Mouse (Mus musculus): ENCODE measurements around the gene Rbbp4.

Rbbp4 gene

DNA sequence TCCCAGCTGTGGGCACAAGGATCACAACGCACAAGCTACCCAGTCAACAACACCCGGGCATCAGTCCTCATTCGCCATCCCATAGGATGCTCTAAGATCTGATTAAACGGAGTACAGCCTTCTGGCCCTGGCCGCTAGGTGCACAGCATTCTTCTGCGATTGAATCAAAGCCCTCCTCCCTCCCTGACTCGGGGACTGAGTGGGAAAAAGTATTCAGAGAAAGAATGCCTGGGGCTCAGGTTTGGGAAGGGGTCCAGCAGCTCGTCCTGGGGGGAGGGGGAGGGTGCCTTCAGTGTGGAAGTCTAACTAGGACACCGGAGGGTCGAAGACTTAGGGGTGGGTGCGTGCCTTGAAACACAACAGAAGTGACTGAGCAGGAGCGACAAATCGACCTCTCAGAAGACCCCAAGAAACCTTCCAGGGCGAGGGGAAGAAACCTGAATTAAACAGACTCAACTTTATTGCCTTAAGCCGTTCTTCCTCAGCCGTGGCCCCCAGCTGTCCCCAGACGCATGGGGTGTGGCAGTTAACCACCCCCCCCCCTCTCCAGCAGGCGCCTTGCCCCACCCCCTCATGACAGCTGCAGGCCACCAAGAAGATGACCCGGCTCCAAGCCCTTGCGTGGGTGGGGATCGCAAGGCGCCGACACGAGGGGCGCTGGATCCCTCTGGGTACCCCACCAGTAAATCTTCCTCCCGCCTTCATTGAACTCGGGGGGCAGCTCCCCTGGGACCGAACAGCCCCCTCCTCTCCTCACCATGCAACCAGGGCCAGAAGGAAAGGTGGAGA lies 48.3 kb downstream of the Rbbp4 start:
- TF ChIP-seq GATA4 (IDR thresholded peaks at IDR 0.05; ENCODE audit: insufficient replicate concordance, low read length) = no peak

DNA sequence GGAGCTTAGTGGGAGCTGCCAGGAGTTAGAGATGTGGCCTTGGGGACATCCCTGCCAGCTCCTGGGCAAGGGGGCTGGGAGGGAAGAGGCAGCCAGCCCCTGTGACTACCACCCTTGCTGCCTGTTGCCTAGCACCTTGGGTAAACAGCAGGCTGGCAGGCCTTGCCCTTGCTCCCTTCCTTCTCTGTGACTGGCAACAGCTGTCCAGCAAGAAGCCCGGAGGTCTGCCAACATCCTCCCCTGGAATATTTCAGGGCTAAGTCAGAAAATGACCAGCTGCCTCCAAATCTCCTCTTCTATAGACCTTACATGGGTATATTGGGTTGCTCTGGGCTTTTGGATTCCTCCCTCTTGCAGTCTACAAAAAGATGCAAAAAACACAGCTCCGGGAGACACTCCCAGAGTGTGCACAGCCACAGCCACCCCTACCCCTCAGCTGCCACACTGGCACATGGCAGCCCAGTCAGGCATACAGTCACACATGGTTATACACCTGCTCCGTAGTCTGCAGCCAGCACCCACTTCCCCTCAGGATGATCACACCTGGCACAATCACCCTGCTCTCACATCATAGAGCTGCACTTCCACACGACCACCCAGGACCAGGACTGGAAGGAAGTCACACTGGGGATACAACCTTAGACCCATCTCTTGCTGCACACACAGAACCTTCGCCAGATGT lies 49.0 kb downstream of the Rbbp4 start:
- no peak for TF ChIP-seq GATA4 (IDR thresholded peaks at IDR 0.05; ENCODE audit: insufficient replicate concordance, low read length)

DNA sequence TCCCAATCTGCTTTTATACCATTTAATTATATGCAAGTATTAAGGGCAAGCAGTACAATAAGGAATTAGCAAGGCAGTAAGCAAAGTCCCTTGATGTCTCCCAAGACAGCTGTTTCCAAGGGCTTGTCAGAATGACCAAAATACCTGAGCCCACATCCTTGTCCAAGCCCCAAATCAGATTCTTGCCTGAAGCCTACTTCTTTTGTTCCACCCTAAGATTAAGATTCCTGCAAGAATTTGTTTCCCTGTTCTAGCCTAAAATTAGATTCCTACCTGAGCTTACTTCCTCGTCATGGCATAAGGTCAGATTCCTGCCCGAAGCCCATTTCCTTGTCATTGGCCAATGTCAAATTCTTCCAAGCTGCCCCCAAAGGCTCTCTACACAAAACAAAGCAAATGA lies 50.5 kb downstream of the Rbbp4 start:
- no peak for TF ChIP-seq GATA4 (IDR thresholded peaks at IDR 0.05; ENCODE audit: insufficient replicate concordance, low read length)

DNA sequence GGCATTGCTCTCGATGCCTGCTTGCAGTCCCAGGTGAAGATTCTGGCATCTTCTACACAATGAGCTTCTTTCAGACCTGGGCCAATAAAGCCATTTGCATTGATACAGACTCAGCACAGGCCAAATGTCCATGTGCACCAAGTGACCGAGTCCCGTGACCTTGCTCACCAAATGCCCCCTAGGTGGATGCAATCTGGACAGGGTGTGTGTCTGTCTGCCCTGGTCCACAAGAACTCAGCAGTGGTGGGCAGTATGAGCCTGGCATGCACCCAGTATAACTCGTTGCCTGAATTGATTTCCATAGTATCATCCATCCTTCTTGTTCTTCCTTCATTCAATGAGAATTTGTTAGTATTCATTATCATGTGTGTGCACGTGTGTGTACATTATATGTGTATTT lies 51.9 kb downstream of the Rbbp4 start:
- TF ChIP-seq GATA4 (IDR thresholded peaks at IDR 0.05; ENCODE audit: insufficient replicate concordance, low read length) = no peak

DNA sequence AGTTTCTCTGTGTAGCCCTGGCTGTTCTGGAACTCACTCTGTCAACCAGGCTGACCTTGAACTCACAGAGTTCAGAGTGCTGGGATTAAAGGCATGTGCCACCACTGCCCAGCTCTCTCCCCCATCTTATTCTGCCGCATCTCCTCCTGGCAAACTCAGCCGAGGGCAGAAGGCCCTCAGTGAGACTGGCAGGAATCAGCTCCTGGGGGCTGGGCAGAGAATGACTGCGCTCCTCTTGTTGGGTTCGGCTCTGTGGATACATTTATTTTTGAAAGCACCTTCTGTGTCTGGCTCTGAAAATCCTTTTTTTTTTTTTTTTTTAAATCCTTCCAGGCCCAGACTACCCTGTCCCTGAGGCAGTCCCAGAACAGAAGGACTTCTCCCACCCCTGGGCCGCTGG lies 52.4 kb downstream of the Rbbp4 start:
- TF ChIP-seq GATA4 (IDR thresholded peaks at IDR 0.05; ENCODE audit: insufficient replicate concordance, low read length) = no peak

DNA sequence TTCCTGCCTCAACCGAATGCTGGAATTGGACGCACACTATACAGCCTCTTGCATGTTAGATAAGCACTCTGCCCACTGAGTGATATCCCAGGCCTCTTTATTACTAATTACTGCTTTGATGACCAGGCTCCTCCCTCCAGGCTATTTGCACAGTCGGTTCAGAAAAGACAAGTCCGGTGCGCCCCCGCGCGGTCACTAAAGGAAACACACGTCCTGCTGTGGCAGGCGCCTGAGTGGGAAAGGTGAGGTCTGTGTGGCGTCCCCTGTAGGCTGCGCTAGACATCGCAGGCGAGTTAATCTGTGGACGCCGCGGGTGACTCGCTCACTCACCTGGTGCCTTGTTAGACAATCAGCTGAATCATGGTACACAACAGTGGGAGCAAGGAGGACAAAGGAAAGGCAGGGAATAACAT lies 58.7 kb downstream of the Rbbp4 start:
- no peak for TF ChIP-seq GATA4 (IDR thresholded peaks at IDR 0.05; ENCODE audit: insufficient replicate concordance, low read length)

DNA sequence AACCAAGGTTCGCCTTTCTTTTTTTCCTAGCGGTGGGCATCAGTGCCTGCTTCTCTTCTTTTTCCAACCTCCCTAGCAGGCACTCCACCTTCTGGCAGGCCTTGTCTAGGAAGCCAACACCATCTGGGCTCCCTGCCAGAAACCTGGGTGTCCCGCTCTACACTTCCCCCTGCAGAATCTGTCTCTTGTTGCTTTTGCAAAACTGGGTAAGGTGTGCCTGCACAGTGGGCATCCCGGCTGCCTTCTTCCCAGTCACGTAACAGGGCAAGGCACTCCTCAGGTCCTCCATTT lies 62.5 kb downstream of the Rbbp4 start:
- no peak for TF ChIP-seq GATA4 (IDR thresholded peaks at IDR 0.05; ENCODE audit: insufficient replicate concordance, low read length)

DNA sequence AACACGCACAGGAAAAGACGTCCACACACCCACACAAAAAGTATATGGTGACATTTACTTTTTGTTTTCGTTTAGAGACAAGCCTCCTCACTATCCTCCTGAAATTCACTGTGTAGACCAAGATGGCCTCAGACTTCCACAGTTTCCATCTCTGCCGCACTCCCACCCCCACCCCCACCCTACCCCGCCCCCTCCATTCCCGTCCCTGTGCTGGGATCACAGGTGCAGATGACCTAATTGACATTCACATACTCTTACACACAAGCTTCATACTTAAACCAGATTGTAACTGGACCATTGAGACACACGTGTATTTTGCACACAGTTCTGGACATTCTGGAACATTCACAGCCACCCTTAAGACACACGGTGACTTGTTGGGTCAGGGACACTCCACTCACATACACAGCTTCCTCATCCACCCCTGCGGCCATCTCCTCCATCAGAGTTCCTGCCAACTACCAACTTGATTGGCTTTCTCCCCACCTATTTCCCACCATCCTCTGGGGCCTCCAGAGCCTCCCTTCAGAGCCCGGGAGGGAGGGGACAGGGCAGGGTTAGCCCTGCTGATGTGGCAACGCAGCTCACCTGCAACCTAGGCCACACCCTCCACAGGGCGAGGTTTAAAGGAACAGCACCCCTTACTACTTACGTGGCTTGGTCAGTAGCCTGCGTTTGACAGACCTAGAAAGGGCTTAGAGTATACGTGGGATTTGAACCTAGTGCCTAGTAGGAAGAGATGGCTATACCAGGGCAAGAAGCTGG lies 63.0 kb downstream of the Rbbp4 start:
- no peak for TF ChIP-seq GATA4 (IDR thresholded peaks at IDR 0.05; ENCODE audit: insufficient replicate concordance, low read length)

DNA sequence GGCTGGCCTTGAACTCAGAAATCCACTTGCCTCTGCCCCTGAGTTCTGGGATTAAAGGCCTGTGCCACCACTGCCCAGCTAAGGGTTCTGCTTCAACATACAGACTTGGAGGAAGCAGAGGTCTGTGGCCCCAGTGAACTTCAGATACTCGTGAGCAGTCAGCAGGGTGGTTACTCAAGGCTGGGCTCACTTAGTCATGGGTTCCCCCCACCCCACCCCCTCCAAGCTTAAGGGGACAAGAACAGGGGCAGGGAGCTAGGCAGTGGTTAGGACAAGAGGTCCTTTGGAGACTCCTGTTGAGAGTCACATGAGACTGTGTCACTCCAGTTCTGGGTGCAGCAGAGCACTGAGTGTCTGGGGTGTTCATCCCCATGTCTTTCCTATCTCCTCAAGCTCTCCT lies 66.5 kb downstream of the Rbbp4 start:
- no peak for TF ChIP-seq GATA4 (IDR thresholded peaks at IDR 0.05; ENCODE audit: insufficient replicate concordance, low read length)

DNA sequence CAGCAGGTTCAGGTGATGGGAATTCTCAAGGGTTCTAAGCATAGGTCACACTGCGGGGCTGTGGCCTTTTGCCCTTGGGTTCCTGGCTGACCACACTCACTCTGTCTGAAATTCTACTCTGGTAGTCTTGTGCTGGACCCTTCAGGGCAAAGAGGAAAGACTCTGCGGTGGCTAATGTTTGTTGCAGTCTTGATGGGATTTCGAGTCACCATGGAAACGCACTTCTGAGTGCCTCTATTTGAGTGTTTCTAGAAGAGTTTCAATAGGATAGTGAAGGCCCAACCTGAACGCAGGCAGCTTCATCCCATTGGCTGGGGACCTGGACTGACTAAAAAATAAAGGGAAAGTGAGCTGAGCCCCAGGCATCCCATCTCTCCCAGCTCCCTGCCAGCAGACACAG lies 68.3 kb downstream of the Rbbp4 start:
- TF ChIP-seq GATA4 (IDR thresholded peaks at IDR 0.05; ENCODE audit: insufficient replicate concordance, low read length) = no peak

DNA sequence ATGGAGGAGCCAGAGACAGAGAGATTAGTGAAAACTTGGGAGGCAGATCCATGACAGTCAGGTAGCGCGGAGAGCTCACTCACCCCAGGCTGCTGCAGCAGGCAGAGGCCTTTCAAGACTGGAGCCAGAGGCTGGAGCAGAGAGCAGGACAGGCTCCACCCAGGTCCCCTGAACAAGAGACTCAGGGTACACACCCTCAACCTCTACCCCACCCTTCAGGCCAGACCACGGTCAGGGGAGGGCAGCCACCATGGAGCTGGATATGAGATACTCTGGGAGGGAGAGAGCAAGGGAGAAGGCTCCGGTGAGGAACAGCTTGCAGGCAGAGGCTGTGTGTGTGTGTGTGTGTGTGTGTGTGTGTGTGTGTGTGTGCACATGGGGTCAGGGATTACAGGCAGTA lies 69.0 kb downstream of the Rbbp4 start:
- TF ChIP-seq GATA4 (IDR thresholded peaks at IDR 0.05; ENCODE audit: insufficient replicate concordance, low read length) = no peak

DNA sequence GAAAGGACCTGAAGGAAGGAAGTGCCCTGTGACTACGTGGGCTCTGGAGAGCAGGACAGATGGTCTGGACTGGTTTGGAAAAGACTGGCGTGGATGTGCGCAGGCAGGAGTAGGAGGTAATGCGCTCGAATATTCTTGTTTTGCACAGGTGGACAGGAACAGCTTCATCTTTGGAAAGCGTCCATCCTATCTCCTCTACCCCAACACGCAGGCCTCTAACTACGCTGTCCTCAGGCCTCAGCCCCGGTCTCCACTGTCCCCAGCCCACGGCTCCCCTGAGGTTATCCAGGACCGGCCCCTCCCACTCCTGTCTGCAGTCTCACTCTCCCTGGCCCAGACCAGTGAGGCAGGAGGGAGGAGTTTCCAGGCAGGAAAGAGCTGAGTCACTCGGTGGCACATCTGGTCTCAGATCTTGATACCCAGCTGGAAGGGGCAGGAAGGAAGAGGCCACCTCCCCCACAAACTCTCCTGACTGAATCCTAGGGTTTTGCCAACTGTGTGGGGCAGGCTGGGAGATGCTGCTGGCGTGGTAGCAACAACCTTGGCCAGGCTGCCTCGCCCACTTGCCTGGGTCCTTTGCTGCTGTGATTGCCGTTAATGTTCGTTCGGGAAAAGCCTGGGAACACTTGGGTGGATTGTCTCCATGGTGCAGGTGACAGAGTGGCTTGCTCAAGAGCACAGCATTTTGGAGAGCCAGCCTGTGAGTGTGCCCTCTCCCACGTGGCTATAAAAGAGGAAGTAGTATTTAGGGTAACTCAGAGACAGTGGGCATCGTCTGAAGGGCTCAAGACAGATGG lies 71.7 kb downstream of the Rbbp4 start:
- TF ChIP-seq GATA4 (IDR thresholded peaks at IDR 0.05; ENCODE audit: insufficient replicate concordance, low read length) = no peak

DNA sequence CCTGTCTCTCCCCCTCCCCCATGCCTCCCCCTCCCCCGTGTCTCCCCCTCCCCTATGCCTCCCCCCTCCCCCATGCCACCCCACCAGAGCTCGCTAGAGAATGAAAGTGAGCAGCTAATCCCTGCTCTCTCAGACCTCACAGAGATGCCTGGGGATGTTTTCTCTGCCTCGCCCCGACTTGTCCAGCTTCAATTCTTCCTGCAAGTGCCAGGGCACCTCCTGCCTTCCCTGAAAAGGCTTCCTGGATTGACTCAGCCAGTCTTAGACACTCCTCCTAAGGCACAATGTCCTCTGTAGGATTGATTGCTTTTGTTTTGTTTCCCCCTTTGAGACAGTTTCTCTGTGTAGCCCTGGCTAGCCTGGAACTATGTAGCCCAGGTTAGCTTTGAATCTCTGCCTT lies 74.0 kb downstream of the Rbbp4 start, which contains the start of gene C77080:
TSS of gene C77080 (minus strand) at position 209 of the 400 bp plus-strand sequence.
- TF ChIP-seq GATA4 (IDR thresholded peaks at IDR 0.05; ENCODE audit: insufficient replicate concordance, low read length) = no peak

DNA sequence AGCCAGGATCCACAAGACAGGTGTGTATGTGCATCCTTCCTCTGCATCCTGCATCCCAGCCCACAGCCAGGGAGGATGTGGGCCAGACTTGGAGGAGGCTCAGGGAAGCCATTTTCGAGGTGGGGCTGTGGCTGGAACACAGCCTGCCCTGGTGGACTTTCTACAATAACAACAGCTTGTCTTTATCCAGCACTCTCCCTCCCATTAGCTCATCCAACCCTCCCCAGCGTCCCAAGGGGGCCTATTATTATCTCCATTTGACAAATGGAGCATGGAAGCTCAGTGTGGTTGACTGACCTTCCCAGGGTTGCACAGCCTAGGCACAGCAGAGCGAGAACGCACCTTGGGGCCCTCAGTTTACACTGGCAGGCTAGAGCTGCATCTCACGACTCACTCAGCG lies 74.5 kb downstream of the Rbbp4 start:
- TF ChIP-seq GATA4 (IDR thresholded peaks at IDR 0.05; ENCODE audit: insufficient replicate concordance, low read length) = no peak

DNA sequence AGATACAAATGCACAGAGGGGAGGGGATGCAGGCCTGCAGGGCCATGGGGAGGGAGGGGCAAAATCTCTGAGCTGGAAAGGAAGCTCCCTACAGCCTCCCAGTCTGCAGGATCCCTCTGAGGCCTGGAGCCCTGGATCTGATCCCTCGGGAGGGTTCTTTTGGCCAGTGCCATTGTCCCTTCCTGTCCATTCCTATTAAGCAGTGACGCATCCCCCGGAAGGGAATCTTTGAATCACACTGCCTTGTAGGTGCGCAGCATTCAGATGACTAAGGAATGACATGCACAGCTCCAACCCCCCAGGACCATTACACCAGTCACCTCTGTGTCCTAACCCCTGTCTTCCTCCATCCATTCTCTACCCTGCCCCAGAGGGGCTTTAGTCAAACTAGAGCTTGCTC lies 76.1 kb downstream of the Rbbp4 start:
- no peak for TF ChIP-seq GATA4 (IDR thresholded peaks at IDR 0.05; ENCODE audit: insufficient replicate concordance, low read length)
